Mouse (Mus musculus) adrenal gland, adult (tissue): Measurements from ENCODE around the gene Tgif2.
A peak's percentile ranks its signal among the peaks of the same experiment; 100 is the strongest.
"Not testable (repeated sequence)": the region's sequence is repeated elsewhere in the genome, so short reads cannot be mapped to it uniquely, and the experiment has no call there.

Experiments
- DNase-seq, 2 experiments: peaks; one replicate each; pipeline ENCODE4 v3.0.0; 2022 to 2023; ENCODE audit warnings: low spot score in 1 of 2; ENCODE audit not compliant: inconsistent age in 2 of 2

Tgif2 gene

GRCm38 (mm10) chr2:156874047-156874759 is 34.4 kb downstream of the Tgif2 start:
- no peak for DNase-seq

- DNase-seq, result no peak
Measured at GRCm38 (mm10) chr2:156874760-156875510, 35.1 kb downstream of the Tgif2 start.

- no peak for DNase-seq
Measured at GRCm38 (mm10) chr2:156877726-156878125, 37.9 kb downstream of the Tgif2 start.

GRCm38 (mm10) chr2:156879541-156879940 is 39.7 kb downstream of the Tgif2 start:
- peak; percentile 35 to 78 for DNase-seq

- DNase-seq, result no peak
Measured at GRCm38 (mm10) chr2:156882431-156883001, 42.7 kb downstream of the Tgif2 start.

- no peak for DNase-seq
Measured at GRCm38 (mm10) chr2:156884396-156885211, 44.8 kb downstream of the Tgif2 start.

GRCm38 (mm10) chr2:156885666-156886065 is 45.9 kb downstream of the Tgif2 start:
- not testable (repeated sequence) for DNase-seq

GRCm38 (mm10) chr2:156886084-156886631 is 46.4 kb downstream of the Tgif2 start:
- no peak for DNase-seq

GRCm38 (mm10) chr2:156887017-156887416 is 47.2 kb downstream of the Tgif2 start, which contains the start of gene Sla2:
Sla2 (minus strand) TSS chr2:156887192.
- DNase-seq, result no peak

- DNase-seq, result no peak
Measured at GRCm38 (mm10) chr2:156888490-156888889, 48.7 kb downstream of the Tgif2 start.

- no peak for DNase-seq
Measured at GRCm38 (mm10) chr2:156892240-156892639, 52.4 kb downstream of the Tgif2 start.

- no peak for DNase-seq
Measured at GRCm38 (mm10) chr2:156892821-156893220, 53.0 kb downstream of the Tgif2 start.

- DNase-seq, result no peak
Measured at GRCm38 (mm10) chr2:156894496-156895265, 54.9 kb downstream of the Tgif2 start.

- DNase-seq, result no peak
Measured at GRCm38 (mm10) chr2:156896384-156896914, 56.6 kb downstream of the Tgif2 start.

GRCm38 (mm10) chr2:156897034-156897433 is 57.2 kb downstream of the Tgif2 start:
- DNase-seq, result no peak

- DNase-seq, result no peak
Measured at GRCm38 (mm10) chr2:156898374-156898773, 58.6 kb downstream of the Tgif2 start.

- DNase-seq, result no peak
Measured at GRCm38 (mm10) chr2:156899184-156899583, 59.4 kb downstream of the Tgif2 start.

- no peak for DNase-seq
Measured at GRCm38 (mm10) chr2:156901344-156901743, 61.5 kb downstream of the Tgif2 start.

- DNase-seq, result no peak
Measured at GRCm38 (mm10) chr2:156901883-156902282, 62.1 kb downstream of the Tgif2 start.

- DNase-seq, result not testable (repeated sequence)
Measured at GRCm38 (mm10) chr2:156902411-156902810, 62.6 kb downstream of the Tgif2 start.
